Mouse (Mus musculus): ENCODE results near the gene Tgoln1.

Tgoln1 gene

DNA sequence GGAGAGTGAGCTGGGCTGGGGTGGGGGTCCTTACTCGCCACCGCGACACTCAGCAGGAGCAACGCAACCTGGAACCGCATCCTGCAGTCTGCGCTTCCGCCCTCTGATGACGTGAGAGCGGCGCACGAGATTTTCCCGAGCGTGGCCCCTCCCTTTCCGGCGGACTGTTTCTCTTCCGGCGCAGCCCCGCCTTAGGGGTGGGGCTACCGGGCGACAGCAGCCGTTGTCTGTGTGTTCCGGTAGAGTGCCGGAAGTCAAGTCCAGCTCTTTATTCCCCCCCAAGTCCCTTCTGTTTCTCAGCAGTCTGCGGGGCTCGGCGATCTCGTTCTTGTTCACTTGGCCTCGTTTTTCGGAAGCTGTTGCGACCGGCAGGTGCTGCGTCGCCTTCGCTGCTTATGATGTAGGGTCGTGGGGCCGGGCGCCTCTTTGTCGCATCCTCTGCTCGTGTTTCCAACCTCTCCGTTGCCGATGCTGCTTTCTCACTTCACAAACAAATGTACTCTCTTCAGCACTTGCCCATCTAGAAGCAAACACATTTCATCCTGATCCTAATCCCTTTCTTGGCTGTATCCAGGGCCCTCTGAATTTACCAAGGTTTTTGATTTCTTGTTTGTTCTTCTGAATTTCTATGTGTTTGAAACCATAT lies at the start of gene Tgoln1:
Gene Tgoln1 (minus strand): TSS at position 358 of the 646 bp plus-strand sequence.
- peak; percentile 92 for DNase-seq (ENCODE audit: low read depth)

DNA sequence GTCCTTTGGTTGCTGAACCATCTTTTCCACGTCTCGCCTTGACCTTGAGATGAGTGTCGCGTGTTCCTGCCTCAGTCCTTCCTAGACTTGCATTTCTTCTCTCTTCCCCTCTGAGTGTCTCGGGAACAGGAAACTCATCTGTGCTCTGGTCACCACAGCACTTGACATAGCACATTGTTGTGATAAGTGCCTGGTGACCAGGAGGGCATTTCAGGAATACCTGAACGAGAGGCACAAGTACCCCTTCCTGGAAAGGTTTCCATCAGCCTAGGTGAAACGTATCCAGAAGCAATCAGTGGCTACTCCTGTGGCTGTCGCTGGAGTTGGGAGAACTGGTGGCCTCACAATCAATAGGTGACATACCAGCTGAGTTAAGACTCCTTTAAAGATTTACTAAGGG lies 47.5 kb upstream of the Tgoln1 start:
- no peak for DNase-seq (ENCODE audit: low read depth)

DNA sequence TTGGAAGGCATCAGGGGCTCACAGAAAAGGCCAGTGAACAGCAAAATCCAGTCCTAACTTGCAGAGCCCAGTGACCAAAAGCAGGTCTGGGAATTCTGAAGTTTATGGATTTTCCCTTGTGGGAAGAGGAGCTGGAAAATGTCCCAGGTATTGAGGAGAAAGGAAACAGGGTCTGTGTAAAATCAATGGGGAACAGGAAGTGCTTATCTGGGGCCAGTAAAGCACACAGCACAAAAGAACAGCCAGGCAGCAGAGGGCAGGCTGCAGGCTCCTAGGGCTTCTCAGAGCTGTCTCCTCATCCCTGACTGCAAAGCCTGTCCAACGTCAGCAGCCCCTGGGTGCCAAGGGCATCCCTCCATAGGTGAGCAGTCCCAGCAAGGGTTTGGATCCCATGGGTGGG lies 46.2 kb upstream of the Tgoln1 start:
- no peak for DNase-seq (ENCODE audit: low read depth)

DNA sequence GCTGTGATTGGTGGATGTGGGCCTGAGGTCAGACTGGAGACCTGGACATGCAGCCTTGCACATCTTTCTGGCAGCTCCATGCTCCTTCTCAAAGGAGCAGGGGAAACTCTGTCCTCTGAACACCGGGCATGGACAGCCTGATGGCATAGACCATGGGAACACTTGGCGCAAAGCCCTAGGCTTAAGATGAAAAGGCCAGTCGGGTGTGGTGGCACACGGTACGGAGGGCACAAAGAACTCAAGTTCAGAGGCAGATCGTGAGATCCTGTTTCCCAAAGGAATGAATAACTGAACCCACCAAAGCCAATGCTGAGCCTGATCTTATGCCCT lies 43.6 kb upstream of the Tgoln1 start:
- DNase-seq (ENCODE audit: low read depth) = no peak

DNA sequence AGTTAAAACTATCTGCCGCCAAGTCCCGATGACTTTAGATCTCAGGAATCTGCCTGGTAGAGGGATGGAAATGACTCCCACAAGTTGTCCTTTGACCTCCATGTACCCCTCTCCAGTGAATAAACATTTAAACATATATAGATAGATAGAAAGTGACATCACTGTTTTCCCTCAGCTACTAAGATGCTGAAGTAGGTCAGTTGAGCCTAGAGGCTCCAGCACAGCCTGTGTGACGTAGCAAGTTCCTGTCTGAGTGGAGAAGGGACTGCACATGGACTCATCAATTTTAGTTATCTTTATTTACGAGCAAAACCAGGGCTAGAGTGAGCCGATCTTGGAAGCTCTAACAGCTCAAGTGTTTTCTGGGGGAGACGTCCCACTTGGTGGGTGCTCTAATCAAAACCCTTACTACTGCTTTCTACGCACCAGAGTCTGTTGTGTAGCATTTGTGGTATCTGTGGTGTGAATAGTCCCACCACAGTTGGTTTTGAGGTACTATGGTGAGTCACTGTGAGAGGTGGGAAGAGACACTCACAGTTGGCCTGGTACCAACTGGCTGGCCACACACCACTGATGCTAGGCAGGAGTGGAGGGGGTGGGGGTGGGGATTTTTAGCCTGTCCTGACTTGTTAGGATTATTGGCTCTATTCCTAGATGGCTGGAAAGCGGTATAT lies 43.1 kb upstream of the Tgoln1 start:
- DNase-seq (ENCODE audit: low read depth) = no peak

DNA sequence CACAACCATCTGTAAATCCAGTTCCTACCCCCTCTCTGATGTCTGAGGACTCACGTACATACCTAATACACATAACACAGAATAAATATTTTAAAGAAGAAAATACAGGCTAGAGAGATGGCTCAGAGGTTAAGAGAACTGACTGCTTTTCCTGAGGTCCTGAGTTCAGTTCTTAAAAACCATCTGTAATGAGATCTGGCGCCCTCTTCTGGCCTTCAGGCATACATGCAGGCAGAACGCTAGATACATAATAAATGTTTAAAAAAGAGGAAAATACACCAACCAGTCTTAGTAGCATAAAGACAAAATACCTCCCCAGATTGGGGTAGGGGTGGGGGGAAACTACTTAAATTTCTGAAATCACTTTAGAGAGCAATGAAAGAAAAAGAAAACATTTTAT lies 41.2 kb upstream of the Tgoln1 start:
- DNase-seq (ENCODE audit: low read depth) = peak; percentile 40

DNA sequence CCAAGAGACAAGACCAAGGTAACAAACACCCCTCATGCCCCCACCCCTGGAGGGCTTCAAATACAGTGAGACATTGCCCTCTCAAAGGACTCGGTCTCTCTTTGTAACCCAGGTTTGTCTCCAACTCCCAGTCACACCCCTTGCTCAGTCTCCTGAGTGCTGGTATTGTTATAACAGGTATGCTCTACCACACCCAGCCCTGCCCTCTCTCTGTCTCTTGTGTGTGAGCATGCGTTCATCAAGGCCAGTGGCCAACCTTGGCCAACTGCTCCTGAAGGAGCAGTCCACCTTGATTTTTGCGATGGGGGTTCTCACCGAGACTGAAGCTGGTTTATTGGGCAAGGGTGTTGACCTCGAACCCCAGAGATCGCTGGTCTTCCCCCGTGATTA lies 39.2 kb upstream of the Tgoln1 start:
- DNase-seq (ENCODE audit: low read depth) = no peak

DNA sequence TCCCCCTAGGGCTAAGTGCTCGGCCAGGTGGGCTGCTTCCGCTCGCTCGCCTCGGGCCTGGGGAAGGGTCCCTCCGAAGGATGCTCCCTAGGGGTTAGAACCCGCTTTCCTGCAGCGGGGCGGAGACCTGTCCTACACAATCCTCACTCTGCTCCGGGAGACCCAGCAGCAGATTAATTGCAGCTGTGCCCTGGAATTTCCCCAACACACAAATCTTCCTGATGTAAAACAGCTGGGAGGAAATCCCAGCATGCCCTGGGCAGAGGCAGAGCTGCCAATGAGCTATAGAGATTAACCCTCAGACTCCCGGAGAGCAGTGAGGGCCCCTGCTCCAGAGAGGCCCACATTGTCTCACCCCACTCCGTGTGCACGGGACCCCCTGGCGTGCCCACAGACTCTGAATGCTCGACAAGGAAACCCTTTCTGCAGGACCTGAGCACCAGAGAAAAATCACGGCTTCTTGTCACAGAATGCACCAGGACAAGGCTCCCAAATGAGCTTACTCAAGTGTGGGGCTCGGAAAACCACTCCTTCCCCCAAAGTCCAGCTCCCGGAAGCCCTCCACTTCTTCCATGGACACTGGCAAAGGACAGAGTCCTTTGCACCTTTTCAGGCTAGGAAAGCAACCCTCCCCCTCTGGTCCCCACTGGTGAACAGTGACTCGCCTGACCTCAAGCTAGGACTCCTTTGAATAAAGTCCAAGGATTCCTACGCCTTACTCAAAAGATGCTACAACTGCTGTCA lies 38.7 kb upstream of the Tgoln1 start:
- DNase-seq (ENCODE audit: low read depth) = no peak

DNA sequence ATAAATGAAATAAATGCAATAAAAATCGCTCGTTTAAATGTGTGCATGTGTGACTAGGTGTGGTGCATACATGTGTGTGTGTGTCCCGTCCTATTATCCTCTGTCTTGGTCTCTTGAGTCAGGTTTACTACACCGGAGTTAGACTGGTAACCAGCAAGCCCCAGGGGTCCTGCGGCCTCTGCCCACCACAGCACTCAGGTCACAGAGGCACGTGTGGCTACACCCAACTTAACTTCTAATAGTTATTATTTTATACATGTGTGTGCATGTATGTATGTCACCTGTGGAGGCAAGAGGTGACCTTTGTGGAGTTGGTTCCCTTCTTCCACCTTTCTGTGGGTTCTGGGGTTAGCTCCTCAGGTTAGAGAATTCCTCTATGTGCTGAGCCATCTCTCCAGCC lies 37.6 kb upstream of the Tgoln1 start:
- no peak for DNase-seq (ENCODE audit: low read depth)

DNA sequence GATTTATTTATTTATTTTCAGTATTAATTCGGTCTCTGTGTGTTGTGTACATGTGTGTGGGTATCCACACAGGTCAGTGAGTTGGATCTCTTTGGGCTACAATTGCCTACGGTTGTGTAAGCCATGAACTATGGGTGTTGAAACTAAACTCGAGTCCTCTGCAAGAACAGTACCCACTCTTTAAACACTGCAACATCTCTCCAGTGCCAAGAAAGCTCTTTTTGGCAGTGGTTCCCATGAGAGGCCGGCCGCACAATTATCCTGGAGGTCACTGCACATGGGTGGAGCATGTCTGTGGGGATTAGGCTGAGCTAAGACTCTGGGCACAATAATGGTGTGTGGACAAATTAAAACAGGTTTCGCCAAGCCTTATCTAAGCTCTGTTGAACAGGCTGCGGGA lies 36.6 kb upstream of the Tgoln1 start:
- no peak for DNase-seq (ENCODE audit: low read depth)

DNA sequence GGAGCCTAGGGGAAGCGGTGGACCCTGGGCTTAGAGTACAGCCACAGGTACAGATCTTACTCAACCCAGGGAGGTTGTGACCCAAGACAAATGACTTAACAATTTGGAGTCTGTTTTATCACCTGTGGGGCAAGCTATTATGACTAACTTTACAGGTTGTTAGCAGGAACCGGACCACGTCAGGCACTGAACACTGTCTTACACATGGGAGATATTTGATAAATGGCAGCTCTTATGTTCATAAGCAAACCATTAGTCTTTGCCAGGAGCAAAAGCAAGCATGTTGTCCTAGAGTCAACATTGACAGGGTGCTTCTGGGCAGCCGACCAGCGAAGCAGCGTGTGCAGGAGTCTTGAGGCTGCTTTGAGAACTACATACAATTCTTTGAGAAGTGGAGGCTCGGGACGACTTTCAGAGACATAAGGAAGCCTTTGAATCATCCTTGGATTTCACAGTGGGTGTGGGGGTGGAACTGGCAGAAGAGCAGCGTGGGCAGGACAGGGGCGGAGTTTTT lies 33.6 kb upstream of the Tgoln1 start:
- no peak for DNase-seq (ENCODE audit: low read depth)

DNA sequence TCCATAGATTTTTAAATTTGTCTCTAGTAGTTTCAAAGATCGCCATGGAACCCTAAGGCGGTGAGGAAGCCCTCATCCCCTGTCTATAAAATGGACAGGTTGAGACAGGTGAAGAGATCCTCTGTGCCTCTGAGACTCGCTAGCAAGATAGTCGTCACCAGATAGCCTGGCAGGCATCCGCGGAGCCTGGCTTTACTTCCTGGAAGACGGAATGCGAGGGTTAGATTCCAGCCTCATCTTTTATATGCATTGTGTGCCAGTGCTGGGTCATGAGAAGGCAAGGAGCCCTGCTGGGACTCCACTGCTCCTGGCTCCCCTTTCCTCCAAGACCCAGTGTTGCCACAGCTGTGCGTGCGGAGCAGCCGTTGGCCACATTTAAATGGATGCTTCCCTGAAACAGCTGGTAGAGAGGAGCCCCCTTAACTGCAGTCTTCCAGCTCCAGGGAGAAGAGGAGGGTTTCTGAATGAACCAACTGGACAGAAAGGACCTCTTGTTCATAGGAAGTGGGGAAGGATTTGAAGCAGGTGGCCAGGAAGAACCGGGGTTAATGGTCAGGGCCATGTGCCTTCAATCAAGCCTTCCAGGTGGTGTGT lies 31.3 kb upstream of the Tgoln1 start:
- DNase-seq (ENCODE audit: low read depth) = no peak

DNA sequence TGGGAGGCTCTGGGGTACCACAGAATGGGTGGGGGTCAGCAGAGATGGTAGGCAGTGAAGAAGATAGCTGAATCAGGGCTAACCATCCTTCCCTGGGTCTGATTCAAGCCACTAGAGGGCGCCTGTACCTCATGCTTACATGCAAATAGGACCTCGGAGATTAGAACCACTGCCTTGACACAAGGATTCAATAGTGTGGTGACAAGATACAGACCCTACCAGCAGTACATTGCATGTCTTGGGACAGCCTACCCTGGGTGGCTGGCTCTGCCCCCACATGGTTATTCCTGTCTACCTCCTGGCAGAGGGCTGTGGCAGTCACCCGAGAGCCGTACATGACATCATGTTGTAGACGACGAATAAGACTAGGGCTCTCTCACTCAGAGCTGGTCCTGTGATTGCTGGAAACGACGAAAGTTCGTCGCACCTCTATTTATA lies 30.6 kb upstream of the Tgoln1 start:
- DNase-seq (ENCODE audit: low read depth) = peak; percentile 30

DNA sequence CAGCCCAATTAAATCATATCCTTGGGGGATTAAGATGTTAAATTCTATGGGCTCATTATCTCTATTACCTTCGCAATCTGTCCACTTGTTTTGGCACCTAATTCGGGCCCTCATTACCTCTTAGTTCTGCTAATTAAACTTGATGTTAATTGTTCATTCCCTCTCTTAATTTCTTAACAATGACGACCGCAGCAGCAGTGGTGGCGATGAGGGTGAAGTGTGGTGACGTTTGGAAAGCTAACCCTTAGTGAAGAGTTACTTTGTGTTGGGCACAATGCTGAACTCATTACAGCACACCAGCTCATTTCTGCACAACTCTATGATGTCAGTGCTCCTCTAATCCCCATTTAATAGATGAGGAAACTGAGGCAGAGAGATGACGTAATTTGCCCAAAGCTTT lies 28.6 kb upstream of the Tgoln1 start:
- no peak for DNase-seq (ENCODE audit: low read depth)

DNA sequence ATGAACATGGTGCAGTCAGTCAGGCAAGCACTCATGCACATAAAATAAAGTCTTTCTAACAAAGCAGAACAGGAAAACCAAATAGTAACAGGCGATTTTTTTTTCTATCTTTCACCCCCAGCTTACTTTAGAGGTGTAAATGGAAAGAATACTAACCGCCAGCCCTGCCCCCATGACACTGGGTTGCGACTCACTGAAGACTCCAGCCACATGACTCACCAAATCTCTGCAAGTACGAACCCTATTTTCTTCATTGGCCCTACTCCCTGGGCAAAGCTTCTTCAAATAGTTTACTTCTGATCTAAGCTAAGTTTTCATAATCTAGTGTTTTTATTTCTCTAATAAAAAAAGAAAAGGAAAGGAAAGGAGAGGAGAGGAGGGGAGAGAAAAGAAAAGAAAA lies 27.8 kb upstream of the Tgoln1 start:
- DNase-seq (ENCODE audit: low read depth) = no peak

DNA sequence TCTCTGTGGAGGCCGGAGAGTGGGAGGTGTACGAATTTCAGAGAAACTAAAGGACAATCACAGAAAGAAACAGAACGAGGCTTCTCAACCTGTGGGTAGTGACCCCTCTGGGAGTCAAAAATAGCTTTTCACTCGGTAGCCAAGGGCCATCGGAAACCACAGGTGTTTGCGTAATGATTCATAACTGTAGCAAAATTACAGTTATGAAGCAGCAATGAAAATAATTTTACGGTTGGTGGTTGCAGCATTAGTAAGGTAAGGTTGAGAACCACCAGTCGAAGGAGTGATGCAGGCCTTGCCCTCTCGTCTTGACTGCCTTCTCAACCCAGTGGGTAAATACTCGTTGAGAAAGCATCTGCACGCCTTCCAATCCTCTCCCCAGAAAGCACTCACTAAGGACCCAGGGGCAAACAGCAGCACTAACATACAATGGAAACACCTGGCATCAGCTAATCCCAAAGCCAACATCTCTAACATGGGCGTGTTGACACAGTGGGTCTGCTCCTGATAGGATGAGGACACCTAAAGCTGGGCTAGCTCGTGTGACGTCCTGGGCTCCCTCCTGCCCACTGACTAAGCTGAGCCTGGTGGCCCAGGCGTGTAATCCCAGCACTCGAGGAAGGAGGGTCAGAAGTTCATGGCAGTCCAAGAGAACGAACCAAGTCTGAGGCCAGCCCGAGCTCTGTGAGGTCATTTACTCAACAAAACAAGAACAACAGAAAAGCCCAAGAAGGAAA lies 24.6 kb upstream of the Tgoln1 start:
- DNase-seq (ENCODE audit: low read depth) = no peak

DNA sequence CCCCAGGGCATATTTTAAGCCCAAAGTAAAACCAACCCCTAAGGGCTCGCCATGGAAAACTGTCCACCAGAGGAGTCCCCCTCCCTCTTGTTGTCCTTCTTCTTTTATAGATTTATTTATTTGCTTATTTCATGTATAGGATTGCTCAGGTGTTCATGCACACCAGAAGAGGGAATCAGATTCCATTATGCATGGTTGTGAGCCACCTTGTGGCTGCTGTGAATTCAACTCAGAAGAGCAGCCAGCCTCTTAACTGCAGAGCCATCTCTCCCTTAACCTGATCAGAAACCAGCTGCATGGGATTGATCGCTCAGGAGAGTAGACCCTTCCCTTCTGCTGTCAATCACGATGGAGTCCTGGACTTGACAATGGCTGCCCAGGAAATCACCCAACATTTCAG lies 20.1 kb upstream of the Tgoln1 start:
- no peak for DNase-seq (ENCODE audit: low read depth)

DNA sequence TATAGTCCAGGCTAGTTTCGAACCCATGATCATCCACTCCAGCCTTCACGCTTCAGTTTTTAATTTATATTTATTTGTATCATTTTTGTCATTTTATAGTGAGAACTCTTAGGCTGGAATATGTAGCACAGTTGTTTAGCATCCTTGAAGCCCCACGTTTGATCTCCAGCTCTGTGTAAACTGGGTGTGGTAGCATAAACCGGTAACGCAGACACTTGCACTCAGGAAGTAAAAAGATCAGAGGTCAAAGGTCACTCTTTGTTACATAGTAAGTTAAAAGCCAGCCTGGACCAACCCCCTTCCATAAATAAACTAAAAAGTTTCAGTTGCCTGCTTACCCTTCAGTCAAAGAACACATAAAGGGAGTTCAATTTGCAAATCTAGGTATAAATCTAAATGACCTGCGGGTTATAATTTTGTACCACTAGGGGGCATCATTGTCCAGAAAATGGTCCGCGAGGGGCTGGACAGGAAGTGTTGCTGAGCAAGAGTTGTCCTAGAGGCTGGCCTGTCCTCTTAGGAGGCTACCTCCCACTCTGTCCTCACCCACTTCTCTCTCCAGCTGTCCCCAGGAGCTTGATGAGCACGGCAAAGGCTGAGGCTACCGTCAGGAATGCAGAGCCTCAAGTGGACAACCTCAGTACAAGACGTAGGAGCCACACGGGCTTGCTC lies 19.1 kb upstream of the Tgoln1 start:
- no peak for DNase-seq (ENCODE audit: low read depth)

DNA sequence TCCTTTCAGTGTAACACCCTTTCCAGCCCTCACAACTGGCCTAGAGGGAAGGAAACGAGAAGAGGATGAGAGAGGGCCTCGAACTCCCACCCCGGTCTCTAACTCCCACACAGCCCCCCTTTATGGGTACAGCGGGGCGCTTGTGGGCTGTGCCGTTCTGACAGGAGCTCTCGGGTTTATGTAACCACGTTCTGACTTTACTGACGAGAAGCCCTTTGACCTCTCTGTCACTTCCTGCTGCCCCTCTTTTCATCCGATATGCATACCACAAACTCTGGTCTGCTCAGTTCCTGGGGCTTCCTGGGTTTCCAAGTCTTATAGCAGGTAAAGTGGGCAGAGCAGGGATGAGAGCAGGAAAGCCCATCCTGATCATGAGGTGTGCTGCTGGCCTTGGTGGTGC lies 17.5 kb upstream of the Tgoln1 start:
- DNase-seq (ENCODE audit: low read depth) = no peak

DNA sequence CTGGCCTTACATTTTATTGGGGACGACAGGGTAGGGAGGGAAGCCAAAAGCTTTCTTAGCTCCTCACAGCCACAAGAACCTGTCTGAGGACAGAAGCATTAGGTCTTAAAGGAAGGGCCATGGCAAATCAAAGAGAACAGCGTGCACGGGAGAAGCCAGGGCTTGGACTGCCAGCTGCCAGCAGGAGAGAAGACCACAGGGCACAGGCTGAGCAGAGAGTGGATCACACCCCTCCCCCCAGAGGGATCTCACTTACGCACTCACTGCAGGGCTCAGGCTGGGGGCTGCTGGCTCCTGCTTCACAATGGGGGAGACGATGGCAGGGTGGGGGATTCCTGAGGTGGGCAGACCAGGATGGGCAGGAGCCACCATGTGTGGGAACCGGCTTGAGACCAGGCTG lies 14.9 kb upstream of the Tgoln1 start:
- DNase-seq (ENCODE audit: low read depth) = no peak

DNA sequence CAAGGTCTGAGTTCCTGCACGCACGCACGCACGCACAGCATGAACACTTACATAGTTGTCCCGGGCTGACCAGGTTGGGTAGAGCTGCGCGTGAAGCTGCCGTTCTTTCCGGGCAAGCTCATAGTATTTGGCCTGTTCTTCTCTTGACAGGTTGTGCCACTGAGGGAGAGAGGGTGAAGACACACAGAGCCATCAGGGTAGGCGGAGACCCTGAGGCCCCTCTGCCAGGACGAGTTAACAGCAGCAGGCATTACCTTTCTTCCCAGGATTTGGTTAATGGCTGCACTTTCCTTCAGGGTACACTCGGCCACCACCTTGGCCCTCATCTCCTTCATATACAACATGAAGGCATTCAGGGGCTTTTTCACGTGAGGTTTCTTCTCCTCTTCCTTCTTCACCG lies 14.2 kb upstream of the Tgoln1 start:
- DNase-seq (ENCODE audit: low read depth) = no peak

DNA sequence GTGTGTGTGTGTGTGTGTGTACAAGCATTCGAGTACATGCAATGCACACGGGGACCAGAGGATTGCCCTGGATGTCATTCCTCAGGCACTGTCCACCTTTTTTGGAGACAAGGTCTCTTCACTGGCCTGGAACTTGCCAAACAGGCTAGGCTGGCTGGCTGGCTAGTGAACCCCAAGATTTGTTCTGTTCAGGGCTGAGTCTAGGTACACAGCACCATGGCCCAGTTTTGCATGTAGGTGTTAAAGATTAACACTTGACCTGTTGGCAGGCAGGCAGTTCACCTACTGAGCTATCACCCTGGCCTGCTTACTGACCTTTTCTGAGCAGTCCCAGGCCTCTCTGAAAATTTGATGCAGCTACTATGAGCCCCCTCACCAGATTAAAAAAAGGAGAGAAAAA lies 13.6 kb upstream of the Tgoln1 start:
- no peak for DNase-seq (ENCODE audit: low read depth)
